ENCODE assay signal across 20 mouse cellular contexts in genomic region chrX:43151561-43151960, GRCm38 (mm10).
"Had no signal": no experiment of that assay in that cellular context is flagged by ENCODE, and none has a peak within 500 bp of the region (broad histone marks: within the 10 kb centered on the region; RNA-seq: fewer than 3 reads in every experiment).

No protein-coding gene starts in this region.

- ATAC-seq: liver, postnatal 0 days; lung, postnatal 0 days; midbrain, embryonic 15.5 days had no signal

- H3K27me3 ChIP-seq: limb, embryonic 12.5 days; limb, embryonic 15.5 days; midbrain, embryonic 12.5 days; midbrain, embryonic 15.5 days; neural tube, embryonic 13.5 days; stomach, embryonic 15.5 days had no signal

- H3K9me3 ChIP-seq: limb, embryonic 12.5 days; limb, embryonic 15.5 days; midbrain, embryonic 12.5 days; midbrain, embryonic 15.5 days; neural tube, embryonic 13.5 days; stomach, embryonic 15.5 days had no signal

- H3K4me1 ChIP-seq: limb, embryonic 12.5 days; limb, embryonic 15.5 days; midbrain, embryonic 12.5 days; midbrain, embryonic 15.5 days; neural tube, embryonic 13.5 days; stomach, embryonic 15.5 days had no signal

- H3K36me3 ChIP-seq: limb, embryonic 12.5 days; limb, embryonic 15.5 days; midbrain, embryonic 12.5 days; midbrain, embryonic 15.5 days; neural tube, embryonic 13.5 days; stomach, embryonic 15.5 days had no signal

- DNase-seq: kidney, postnatal 25 days; left cerebral cortex, postnatal 4 days; liver, postnatal 0 days; lung, embryonic 14.5 days; retina, postnatal 1 day; right cerebral cortex, postnatal 25 days; spleen, adult 18-20 months; thymus, postnatal 25 days had no signal

- H3K9ac ChIP-seq: limb, embryonic 12.5 days; limb, embryonic 15.5 days; liver, embryonic 14.5 days; liver, postnatal 0 days; lung, embryonic 14.5 days; midbrain, embryonic 12.5 days; midbrain, embryonic 15.5 days; neural tube, embryonic 13.5 days; stomach, embryonic 15.5 days had no signal

- H3K4me2 ChIP-seq: limb, embryonic 12.5 days; limb, embryonic 15.5 days; liver, embryonic 11.5 days; lung, embryonic 14.5 days; midbrain, embryonic 12.5 days; midbrain, embryonic 15.5 days; neural tube, embryonic 13.5 days; stomach, embryonic 15.5 days had no signal

- H3K4me3 ChIP-seq: limb, embryonic 12.5 days; limb, embryonic 15.5 days; midbrain, embryonic 12.5 days; midbrain, embryonic 15.5 days; myocyte; neural tube, embryonic 13.5 days; stomach, embryonic 15.5 days had no signal

- H3K27ac ChIP-seq: kidney, postnatal 0 days; limb, embryonic 12.5 days; limb, embryonic 15.5 days; liver, embryonic 14.5 days; macrophage; midbrain, embryonic 12.5 days; midbrain, embryonic 15.5 days; neural tube, embryonic 13.5 days; stomach, embryonic 15.5 days had no signal
